Mouse (Mus musculus): Measurements from ENCODE around the gene Gls2. TPM values are rescaled to one million over a fixed set of nuclear protein-coding genes. Genes with fewer than 3 reads are reported as not detected.

Gene Gls2
- total RNA-seq, 2 experiments from 2014 or later = 0.71 TPM; not detected in 1

DNA sequence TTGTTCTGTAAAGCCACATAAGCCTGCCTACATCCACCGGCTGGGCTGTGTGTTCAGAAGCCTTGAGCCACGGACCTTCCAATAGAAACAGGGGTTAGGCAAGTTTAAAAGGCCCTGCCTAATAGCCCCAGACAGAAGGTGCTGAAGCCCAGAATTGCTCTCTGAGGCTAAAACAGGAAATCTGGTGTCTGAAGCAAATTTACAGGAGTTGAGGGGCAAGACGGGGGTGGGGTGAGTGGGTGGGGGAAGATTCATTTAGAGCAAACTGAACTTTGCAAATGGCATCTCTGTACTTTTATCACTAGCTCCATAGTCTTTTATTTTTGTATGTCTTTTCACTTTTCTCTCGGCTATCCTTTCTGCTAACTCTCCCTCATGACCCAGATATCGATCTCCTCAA lies 36.9 kb downstream of the Gls2 start:
- ATAC-seq (ENCODE audit: poor library complexity, severe bottlenecking) = no peak

DNA sequence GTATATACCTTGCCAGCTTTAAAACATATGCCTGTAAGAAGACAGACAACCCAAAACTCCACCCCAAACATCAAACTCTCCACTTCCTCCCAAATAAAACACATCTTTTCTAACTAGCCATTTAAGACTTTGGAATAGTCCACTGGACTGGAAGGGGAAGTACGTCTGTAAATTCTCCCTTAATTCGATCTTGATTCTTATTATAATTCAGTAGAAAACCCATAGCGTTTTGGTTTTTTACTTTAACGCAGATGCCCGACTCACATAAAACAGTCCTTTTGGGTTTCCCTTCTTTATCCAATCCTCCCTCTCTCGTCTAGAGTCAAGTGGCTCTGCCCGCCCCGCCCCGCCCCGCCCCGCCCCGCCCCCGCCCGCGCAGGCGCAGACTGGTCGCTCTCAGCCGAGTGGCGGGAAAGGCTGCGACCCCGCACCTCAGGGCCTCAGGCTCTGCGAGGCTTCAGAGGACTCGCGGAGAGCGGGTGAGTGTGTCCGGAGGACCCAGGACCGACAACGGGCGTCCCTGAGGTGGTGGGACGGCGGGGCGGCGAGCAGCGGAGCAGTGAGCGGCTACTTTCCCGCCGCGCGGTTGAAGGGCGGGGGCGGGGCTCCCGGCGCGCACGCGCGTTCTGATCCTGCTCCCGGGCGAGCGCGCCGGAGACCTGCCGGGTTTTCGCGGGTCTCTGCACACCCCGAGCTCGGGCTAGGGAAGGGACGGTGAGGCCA lies 37.6 kb downstream of the Gls2 start, which contains the start of gene Timeless:
TSS of gene Timeless (plus strand) at position 369 of the 723 bp plus-strand sequence.
- ATAC-seq (ENCODE audit: poor library complexity, severe bottlenecking) = peak; percentile 67

DNA sequence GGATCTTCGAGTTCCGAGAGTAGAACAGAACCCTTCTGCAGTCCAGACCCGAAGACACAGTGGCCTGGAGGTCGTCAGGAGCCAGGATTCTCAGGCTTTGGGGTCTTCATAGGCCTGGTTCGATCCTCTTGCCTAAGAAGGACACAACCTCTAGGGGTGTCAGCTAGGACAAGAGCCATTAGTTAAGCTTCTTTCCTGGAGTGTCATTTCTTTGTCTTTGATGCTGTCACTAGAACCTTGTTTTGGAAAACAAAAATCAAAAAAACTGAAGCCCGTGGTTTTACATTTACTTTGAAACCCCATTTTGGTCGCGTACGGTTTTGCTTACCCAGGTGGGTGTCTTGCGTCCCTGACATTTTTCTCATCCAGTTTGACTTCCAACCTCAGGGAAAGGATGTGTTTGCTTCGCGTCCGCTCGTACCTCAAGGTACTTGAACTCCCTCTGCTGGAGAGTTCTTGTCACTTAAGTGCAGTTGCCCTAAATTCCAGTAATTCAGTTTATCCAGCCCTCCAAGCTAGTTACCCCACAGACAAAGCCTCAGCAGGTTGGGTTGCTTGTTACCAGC lies 38.2 kb downstream of the Gls2 start:
- peak; percentile 61 for ATAC-seq (ENCODE audit: poor library complexity, severe bottlenecking)

GRCm38 (mm10) chr10:128236321-128236720 lies 42.1 kb downstream of the Gls2 start:
- ATAC-seq (ENCODE audit: poor library complexity, severe bottlenecking) = no peak

DNA sequence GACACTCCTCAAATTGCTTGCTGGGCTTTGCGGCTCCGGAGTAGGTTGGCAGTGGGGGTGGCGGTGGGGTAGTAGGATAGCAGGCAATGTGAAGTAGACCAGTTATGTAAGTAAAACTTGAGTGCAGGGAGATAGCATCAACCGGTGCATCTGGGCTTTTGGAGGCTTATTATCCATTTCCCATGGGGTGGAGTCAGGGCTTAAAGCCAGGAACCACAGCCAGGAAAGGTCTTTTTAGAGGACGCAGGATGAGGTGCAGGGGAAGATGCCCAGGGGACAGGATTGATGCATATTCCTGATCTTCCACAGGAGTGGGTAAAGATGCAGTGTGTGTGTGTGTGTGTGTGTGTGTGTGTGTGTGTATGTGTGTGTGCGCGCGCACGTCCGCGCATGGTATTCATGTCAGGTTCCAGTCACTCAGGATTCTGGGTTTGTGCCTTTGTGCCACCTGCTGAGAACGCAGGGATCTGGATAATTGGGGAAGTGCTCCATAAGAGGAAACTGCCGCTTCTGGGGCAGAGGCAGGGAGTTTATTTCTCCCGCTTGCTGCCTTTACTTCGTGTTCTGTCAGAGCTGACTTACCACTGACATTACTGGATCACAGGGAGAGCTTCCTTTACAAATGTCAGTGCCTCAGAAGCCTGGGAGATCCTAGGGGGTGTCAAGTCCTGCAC lies 43.7 kb downstream of the Gls2 start:
- ATAC-seq (ENCODE audit: poor library complexity, severe bottlenecking) = peak; percentile 61

DNA sequence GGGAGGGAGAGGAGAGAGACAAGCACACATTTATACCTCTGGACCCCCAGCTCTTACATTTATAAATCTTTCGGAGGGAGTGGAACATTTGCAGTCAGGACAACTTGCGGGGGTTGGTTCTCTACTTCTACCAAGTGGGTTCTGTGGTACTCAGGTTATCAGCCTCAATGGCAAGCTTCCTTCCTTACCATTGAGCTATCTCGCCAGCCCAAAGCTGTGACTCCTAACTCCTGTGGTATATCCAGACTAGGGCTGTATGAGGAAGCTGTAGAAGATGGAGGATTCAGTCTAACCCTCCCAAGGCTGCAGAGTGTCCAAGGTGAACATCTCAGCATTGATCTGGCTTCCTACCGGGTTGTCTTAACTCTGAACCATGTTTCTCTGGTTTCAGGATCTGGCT lies 44.9 kb downstream of the Gls2 start:
- ATAC-seq (ENCODE audit: poor library complexity, severe bottlenecking) = no peak

DNA sequence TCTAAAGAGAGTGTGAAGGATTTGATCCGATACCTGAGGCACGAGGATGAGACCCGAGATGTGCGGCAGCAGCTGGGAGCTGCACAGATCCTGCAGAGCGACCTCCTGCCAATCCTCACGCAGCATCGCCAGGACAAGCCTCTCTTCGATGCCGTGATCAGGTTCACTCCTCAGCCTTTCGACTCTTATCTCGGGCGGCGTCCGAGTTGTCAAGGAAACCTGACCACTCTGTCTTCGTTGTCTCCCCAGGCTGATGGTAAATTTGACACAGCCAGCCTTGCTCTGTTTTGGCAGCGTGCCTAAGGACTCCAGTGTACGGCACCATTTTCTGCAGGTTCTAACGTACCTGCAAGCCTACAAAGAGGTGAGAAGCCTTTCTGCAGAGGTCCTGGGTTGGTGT lies 45.9 kb downstream of the Gls2 start:
- no peak for ATAC-seq (ENCODE audit: poor library complexity, severe bottlenecking)

DNA sequence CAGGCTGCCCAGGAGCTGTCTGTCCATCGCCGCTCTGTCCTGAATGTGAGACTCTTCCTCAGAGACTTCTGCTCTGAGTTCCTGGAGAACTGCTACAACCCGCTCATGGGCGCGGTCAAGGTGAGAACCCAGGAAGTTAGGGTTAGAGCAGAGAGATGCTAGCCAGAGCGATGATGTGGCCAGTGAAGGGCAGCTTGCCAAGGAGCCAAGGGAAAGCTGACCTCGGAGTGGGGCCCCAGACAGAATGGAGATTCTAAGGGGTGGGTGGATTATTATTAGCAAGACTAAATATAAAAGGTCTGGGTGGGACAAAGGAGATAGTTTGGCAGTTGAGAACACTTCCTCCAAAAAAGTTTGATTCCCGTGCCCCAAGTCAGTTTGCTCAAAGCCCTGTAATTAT lies 49.0 kb downstream of the Gls2 start:
- ATAC-seq (ENCODE audit: poor library complexity, severe bottlenecking) = no peak

GRCm38 (mm10) chr10:128244121-128244520 lies 49.9 kb downstream of the Gls2 start:
- no peak for ATAC-seq (ENCODE audit: poor library complexity, severe bottlenecking)

- ATAC-seq (ENCODE audit: poor library complexity, severe bottlenecking) = no peak
These were observed 52.9 kb downstream of the Gls2 start for GRCm38 (mm10) chr10:128247020-128247732.

- ATAC-seq (ENCODE audit: poor library complexity, severe bottlenecking) = peak; percentile 18; the same call in 1 of the 2 replicates
These were observed 56.3 kb downstream of the Gls2 start for GRCm38 (mm10) chr10:128250565-128250964.

GRCm38 (mm10) chr10:128253677-128254255 lies 59.5 kb downstream of the Gls2 start, which contains the start of gene Apon:
Apon (plus strand) TSS chr10:128254096.
- no peak for ATAC-seq (ENCODE audit: poor library complexity, severe bottlenecking)

GRCm38 (mm10) chr10:128255925-128256324 lies 61.7 kb downstream of the Gls2 start:
- ATAC-seq (ENCODE audit: poor library complexity, severe bottlenecking) = no peak

- ATAC-seq (ENCODE audit: poor library complexity, severe bottlenecking) = no peak
These were observed 62.1 kb downstream of the Gls2 start for GRCm38 (mm10) chr10:128256328-128256727.

- ATAC-seq (ENCODE audit: poor library complexity, severe bottlenecking) = peak; percentile 99
These were observed 64.7 kb downstream of the Gls2 start for GRCm38 (mm10) chr10:128258953-128259352.

Other genes starting within 250 kb of the Gls2 start
- not detected in 2 replicates for gene Hsd17b6, start 186.8 kb upstream of the Gls2 start, total RNA-seq (2015)
- not detected in 2 replicates for gene Hsd17b6, start 186.8 kb upstream of the Gls2 start, total RNA-seq (2017)
- gene Prim1, start 179.3 kb upstream of the Gls2 start, total RNA-seq (2015) = 70.7 and 76.4 TPM in 2 replicates
- gene Prim1, start 179.3 kb upstream of the Gls2 start, total RNA-seq (2017) = 66.4 and 66.8 TPM in 2 replicates
- 699 and 796 TPM in 2 replicates for gene Naca, start 158.9 kb upstream of the Gls2 start, total RNA-seq (2015)
- gene Naca, start 158.9 kb upstream of the Gls2 start, total RNA-seq (2017) = 1,510 and 1,709 TPM in 2 replicates
- gene Ptges3, start 135.5 kb upstream of the Gls2 start, total RNA-seq (2015) = 118 and 120 TPM in 2 replicates
- 140 and 162 TPM in 2 replicates for gene Ptges3, start 135.5 kb upstream of the Gls2 start, total RNA-seq (2017)
- 902 and 936 TPM in 2 replicates for gene Atp5b, start 111.2 kb upstream of the Gls2 start, total RNA-seq (2015)
- 1,533 and 1,600 TPM in 2 replicates for gene Atp5b, start 111.2 kb upstream of the Gls2 start, total RNA-seq (2017)
- 51.3 and 53.5 TPM in 2 replicates for gene Baz2a, start 102.9 kb upstream of the Gls2 start, total RNA-seq (2015)
- gene Baz2a, start 102.9 kb upstream of the Gls2 start, total RNA-seq (2017) = 21.3 and 27.4 TPM in 2 replicates
- gene Rbms2, start 14.2 kb upstream of the Gls2 start, total RNA-seq (2015) = 2.9 and 4.0 TPM in 2 replicates
- 1.5 and 5.4 TPM in 2 replicates for gene Rbms2, start 14.2 kb upstream of the Gls2 start, total RNA-seq (2017)
- 6.5 and 6.9 TPM in 2 replicates for gene Spryd4, start 17.4 kb downstream of the Gls2 start, total RNA-seq (2015)
- 9.0 and 10.6 TPM in 2 replicates for gene Spryd4, start 17.4 kb downstream of the Gls2 start, total RNA-seq (2017)
- not detected in 2 replicates for gene Mip, start 31.4 kb downstream of the Gls2 start, total RNA-seq (2015)
- gene Mip, start 31.4 kb downstream of the Gls2 start, total RNA-seq (2017) = 0.33 TPM in 1 of 2 replicates, not detected in the other
- 14.1 and 16.1 TPM in 2 replicates for gene Timeless, start 37.6 kb downstream of the Gls2 start, total RNA-seq (2015)
- gene Timeless, start 37.6 kb downstream of the Gls2 start, total RNA-seq (2017) = 33.2 and 34.2 TPM in 2 replicates
- 0.36 TPM in 1 of 2 replicates, not detected in the other for gene Apon, start 59.6 kb downstream of the Gls2 start, total RNA-seq (2015)
- gene Apon, start 59.6 kb downstream of the Gls2 start, total RNA-seq (2017) = 1.2 TPM in 1 of 2 replicates, not detected in the other
- 0.21 TPM in 1 of 2 replicates, not detected in the other for gene Apof, start 74.2 kb downstream of the Gls2 start, total RNA-seq (2015)
- not detected in 2 replicates for gene Apof, start 74.2 kb downstream of the Gls2 start, total RNA-seq (2017)
- gene Stat2, start 76.1 kb downstream of the Gls2 start, total RNA-seq (2015) = 25.5 and 28.5 TPM in 2 replicates
- gene Stat2, start 76.1 kb downstream of the Gls2 start, total RNA-seq (2017) = 20.2 and 33.6 TPM in 2 replicates
- not detected in 2 replicates for gene Il23a, start 104.3 kb downstream of the Gls2 start, total RNA-seq (2015)
- 0.12 TPM in 1 of 2 replicates, not detected in the other for gene Il23a, start 104.3 kb downstream of the Gls2 start, total RNA-seq (2017)
- 17.3 and 17.7 TPM in 2 replicates for gene Pan2, start 108.9 kb downstream of the Gls2 start, total RNA-seq (2015)
- gene Pan2, start 108.9 kb downstream of the Gls2 start, total RNA-seq (2017) = 14.0 and 14.9 TPM in 2 replicates
- gene Cnpy2, start 128.0 kb downstream of the Gls2 start, total RNA-seq (2015) = 73.3 and 78.6 TPM in 2 replicates
- gene Cnpy2, start 128.0 kb downstream of the Gls2 start, total RNA-seq (2017) = 81.0 and 84.5 TPM in 2 replicates
- 158 and 160 TPM in 2 replicates for gene Cs, start 143.3 kb downstream of the Gls2 start, total RNA-seq (2015)
- gene Cs, start 143.3 kb downstream of the Gls2 start, total RNA-seq (2017) = 95.0 and 116 TPM in 2 replicates
- 22.6 and 24.4 TPM in 2 replicates for gene Coq10a, start 174.5 kb downstream of the Gls2 start, total RNA-seq (2015)
- gene Coq10a, start 174.5 kb downstream of the Gls2 start, total RNA-seq (2017) = 14.1 and 19.2 TPM in 2 replicates
- gene Ankrd52, start 182.7 kb downstream of the Gls2 start, total RNA-seq (2015) = 35.2 and 37.0 TPM in 2 replicates
- gene Ankrd52, start 182.7 kb downstream of the Gls2 start, total RNA-seq (2017) = 9.3 and 13.7 TPM in 2 replicates
- gene Slc39a5, start 206.8 kb downstream of the Gls2 start, total RNA-seq (2015) = not detected in 2 replicates
- gene Slc39a5, start 206.8 kb downstream of the Gls2 start, total RNA-seq (2017) = not detected in 2 replicates
- 76.8 and 79.3 TPM in 2 replicates for gene Nabp2, start 217.0 kb downstream of the Gls2 start, total RNA-seq (2015)
- 54.3 and 59.1 TPM in 2 replicates for gene Nabp2, start 217.0 kb downstream of the Gls2 start, total RNA-seq (2017)
- gene Rnf41, start 217.2 kb downstream of the Gls2 start, total RNA-seq (2015) = 16.4 and 17.6 TPM in 2 replicates
- 24.6 and 26.1 TPM in 2 replicates for gene Rnf41, start 217.2 kb downstream of the Gls2 start, total RNA-seq (2017)